Mouse (Mus musculus) layer of hippocampus, adult 18-20 months (tissue): Measurements from ENCODE around the gene Itgb3bp. TPM values are rescaled to one million over a fixed set of nuclear protein-coding genes. Genes with fewer than 3 reads are reported as not detected.

Experiments used
- DNase-seq, 2 experiments: peaks; one replicate each; pipeline ENCODE4 v3.0.0; 2022; ENCODE audit warnings: low spot score in 2 of 2
- total RNA-seq, 2 experiments: library from RNA; stranded (reverse); gene quantifications; 2 replicates each; pipeline ENCODE4 v1.2.3; 2021

Gene Itgb3bp
- total RNA-seq, 2 experiments from 2014 or later = 6.1 to 6.2 TPM

DNA sequence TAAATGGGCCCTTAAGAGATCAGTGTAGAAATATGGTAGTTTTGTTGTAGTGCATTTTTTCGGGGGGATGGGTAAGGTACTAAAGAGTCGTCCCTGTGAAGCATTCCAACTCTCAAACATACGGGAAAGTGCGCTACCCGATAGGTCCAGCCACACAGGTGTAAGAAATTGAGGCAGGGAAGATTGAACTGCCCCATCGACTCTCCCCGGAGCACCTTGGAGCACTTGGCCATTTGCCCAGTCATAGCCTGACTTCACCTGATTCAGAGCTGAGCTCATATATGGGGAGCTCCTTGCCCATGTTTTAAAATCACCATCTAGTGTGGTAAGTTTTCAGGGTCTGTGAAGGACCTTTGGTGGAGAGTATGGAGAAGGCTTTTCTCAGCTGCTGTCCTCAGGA, 5.2 kb upstream of the Itgb3bp start:
- no peak for DNase-seq

DNA sequence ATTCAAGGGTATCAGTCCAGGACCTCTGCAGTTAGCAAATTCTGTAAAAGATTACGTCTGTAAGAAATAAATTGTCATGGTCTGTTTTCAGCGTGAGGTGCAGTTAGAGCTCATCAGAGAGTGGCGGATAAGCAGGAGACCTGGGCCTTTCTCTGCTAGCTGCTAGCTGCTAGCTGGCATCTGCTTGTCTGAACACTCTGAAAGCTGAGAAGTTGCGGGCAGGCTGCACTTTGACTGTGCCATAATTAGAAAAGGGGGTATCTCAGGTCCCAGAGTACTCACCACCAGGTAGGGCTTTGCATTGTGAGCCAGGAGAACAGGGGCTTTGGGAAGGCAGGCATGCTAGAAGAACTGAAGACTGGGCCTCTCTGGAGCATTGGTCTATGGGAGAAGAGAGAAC, 2.2 kb upstream of the Itgb3bp start:
- DNase-seq = no peak

DNA sequence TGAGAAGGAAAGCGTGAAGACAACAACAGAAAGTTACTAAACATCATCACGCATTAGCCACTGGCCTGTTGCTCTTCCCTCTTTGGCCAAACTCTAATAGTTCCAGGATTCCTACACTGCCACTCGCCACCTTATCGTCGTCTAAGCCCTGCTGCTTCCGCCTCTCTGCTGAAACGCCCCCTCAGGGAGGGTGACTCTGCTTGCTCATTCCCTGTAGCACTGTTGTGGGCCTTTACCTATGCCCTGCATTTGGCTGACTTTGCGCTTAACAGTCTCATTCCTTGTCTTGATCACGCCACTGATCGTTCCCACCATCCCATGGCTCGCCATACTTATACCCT, 1.6 kb upstream of the Itgb3bp start:
- no peak for DNase-seq

DNA sequence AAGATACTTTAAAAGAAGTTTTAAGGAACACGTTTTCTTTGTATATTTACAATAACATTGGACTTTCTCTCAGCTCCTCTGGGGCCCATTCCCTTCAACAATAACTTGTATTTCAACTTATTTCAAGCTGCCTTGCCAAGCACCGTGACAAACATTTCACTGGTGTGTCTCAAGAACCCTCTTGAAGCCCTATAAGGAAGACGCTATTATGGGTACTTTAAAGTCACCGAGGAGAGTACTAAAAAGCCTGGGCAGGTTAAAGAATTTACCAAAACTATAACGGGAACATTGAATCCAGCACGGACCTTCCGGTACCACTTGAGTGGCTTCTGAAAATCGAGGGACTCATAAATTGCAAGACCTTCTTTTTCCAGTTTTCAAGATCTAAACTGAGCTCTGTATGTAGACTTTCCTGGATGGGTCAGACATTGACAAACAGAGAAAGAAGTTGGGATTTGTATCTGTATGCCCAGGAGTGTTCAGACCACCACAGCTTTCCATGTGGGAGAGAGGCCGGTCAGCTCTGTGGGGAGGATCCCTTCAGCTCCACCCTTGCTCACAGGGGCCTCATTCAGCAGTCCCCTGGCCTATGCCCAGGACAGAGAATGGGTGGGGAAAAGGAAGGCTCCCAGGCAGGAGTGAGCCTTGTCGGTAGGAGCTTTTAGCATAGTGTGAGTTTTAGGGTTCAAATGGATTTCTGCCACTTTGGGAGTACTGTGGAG, 1.1 kb upstream of the Itgb3bp start:
- DNase-seq = no peak

DNA sequence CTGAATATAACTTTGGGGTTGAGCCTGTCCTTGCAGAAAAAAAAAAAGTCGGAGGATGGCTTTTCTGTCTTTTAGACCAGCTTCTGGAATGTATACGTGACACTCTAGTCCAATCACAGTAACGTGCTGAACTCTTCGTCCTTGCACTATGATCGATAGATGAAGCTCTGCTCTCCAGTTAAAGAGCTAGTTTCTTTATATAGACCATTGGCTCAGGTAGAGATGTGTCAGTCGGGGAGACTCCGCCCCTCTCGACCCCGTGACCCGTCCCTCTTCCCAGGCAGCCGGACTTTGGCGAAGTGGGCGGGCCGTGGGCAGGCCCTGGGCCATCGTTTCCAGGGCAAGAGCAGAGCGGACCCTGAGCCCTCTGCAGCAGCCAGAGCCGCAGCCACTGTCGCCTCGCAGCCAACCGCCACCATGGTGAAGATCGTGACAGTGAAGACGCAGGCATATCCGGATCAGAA, 432 bp downstream of the Itgb3bp start, which contains the start of gene Pgm1:
Pgm1 (plus strand) TSS at position 266 of the 464 bp plus-strand sequence.
- peak in 1 of 2 experiments; percentile 58 for DNase-seq

DNA sequence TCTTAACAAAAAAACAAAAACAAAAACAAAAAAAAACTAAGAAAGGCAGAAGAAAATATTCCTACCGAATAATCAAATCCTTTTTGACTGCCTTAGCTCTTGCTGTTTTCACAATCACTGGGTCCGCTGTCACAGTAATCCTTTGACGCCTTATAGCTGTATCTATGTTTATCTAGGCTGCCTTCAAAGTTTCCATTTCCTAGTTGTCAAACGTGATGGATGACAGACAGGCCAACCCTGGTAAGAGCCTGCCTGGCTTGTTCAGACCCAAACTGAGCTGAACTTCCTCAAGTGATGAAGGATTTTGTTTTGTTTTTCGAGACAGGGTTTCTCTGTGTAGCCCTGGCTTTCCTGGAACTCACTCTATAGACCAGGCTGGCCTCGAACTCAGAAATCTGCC, 1.1 kb downstream of the Itgb3bp start:
- DNase-seq = no peak

DNA sequence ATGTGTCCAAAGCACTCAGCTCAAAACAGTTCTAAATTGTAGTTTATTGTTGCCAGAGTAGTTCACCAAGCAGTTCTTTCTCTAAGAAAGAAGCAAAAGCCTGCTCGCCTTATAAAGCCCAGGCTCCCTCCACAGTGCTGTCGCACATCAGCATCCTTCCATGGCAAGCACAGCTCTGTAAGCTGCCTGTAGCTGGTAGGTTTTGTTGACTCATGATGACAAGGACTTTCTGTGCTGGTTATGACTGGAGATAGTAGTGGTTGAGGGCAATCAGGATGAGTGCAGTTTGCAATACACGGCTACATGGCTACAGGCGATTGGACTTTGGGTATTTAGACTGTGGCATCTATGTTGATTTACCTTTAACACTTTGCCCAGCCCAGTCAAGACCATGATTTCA, 3.2 kb downstream of the Itgb3bp start:
- DNase-seq = no peak

DNA sequence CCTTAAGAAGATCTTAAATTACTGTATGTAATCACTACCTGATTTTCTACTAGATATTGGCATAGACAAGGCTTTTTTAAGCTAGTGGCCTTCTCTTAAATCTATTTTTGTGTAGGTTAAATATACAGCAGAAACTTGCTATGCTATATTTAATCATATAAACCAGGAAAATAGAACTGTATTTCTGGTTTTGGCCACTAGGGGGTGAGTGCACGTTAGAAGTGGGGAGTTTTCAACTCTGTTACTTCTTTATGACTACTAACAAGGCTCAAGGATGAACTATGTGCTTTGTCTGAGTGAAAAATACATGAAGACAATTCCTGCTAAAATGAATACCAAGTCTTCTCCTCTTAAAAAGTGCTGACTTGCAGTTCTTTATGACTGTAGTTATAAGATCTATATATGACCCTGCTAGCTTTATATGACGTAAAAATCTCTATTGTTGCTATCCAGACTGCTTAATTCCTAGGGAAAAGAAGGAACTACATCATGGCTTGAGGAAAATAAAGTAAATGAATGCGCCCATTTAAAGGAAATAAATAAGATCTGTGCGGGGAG, 15.6 kb downstream of the Itgb3bp start:
- DNase-seq = no peak

DNA sequence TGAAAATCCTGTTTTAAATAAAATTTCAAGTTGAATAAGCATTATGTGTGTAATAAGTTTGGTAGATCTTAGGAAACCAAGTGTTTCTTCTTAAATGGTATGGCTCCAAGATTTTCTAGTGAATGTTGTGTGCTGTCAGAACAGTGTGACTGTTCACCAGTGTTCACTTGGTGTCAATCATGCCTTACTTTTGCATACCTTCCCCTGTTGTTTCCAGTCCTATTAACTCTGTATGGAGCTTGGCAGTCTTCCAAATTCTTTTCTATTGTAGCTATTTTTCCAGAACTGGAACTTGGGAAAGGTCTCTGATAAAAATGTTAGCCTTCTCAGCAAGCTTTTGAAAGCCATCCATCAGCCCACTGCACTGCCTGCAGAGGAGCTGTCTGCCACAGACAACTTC, 47.2 kb downstream of the Itgb3bp start:
- no peak for DNase-seq

DNA sequence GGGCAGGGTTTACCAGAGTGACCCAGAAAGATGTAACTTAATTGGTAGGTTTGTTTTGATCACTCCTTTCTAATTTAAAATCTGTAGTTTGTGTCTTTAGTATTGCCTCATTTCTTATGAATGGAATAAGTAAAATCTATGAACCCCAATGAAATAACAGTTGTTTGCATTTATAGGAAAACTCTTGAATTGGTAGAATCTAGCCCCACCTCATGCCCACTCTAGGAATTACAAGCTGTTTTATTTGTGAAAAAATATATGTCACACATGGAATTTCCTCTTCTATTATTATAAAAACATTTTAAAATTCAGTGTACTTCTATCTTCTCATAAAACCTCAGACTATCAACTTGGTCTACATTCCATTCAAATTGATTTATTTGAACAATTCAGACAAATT, 47.7 kb downstream of the Itgb3bp start:
- DNase-seq = peak in 1 of 2 experiments; percentile 57

DNA sequence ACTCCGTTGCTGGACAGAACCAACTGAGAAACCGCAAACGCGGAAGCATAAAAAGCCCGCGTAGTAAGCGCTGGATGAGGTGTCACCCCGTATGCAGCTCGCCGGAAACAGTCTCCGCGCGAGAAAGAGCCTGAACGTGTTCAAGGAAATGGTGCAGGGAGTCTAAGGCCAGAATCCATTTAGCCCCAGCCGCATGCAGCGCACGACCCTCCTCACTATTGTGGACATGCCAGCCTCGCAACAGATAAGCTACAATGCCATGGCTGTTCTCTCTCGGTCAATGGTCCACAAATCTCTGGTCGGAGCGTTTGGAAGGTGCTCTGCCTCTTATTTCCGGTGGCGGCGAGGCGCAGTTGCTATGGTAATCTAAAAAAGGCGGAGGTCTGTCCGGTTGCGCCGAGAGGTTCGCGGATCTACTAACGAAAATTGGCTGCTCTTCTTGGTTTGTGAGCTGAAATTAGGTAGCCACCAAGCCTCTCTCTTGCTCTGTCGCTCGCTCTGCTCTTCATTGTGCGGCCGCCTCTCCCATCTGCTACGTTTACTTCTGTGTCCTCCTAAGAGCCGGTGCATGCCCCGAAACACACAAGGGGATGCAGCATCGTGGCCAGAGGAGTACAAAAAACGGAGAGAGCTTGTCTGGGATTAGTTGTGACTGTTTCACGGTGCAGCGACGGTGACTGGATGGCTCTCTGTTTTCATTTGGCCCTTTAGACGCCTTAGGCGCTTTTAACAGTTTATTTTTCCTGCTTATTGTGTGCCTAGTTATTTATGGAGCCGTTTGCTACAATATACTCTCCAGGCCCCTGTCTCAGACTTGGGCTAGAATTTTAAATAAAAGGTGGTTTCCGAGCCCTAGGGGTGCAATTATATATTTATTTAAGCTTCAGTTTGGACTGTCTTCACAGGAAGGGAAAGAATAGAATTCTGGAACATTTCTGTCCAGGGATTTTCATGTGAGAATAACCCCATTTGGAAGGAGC, 100.2 kb downstream of the Itgb3bp start, which contains the start of gene Efcab7:
Efcab7 (plus strand) TSS at position 105 of the 980 bp plus-strand sequence.
- peak; percentile 84 to 93 for DNase-seq

DNA sequence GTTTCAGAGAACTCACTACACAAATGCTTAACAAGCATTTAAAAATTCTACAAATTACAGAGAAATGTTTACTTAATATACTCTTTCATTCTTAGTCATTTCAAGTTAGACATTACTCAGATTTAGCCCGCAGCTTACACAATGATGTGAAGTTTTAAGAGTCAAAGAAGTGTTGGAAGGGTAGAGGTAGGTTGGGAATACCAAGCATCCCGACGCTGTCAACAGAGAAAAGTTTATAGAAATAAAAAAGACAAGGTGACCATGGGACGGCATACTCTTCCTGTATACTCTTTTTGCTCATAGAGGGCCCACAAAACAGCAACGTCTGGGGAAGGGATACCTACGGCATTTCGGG, 100.9 kb downstream of the Itgb3bp start:
- no peak for DNase-seq

DNA sequence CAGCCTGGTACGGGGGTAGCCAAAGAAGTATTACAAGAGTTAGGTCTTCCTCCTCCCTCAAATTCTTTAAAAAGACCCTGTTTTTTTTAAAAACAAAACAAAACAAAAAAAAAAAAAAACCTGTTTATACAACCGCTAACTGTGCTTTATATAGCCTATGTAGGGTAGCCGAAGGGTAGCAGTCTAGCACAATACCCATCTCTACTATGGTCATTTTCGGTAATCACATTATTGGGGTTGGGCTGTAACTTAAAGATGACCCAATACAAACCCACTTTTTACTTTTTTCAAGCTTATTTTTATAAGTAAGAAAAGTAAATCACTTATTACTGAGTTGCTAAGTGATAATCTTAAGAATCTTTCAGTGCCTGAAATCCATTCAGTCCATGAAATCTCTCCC, 101.3 kb downstream of the Itgb3bp start:
- no peak for DNase-seq

DNA sequence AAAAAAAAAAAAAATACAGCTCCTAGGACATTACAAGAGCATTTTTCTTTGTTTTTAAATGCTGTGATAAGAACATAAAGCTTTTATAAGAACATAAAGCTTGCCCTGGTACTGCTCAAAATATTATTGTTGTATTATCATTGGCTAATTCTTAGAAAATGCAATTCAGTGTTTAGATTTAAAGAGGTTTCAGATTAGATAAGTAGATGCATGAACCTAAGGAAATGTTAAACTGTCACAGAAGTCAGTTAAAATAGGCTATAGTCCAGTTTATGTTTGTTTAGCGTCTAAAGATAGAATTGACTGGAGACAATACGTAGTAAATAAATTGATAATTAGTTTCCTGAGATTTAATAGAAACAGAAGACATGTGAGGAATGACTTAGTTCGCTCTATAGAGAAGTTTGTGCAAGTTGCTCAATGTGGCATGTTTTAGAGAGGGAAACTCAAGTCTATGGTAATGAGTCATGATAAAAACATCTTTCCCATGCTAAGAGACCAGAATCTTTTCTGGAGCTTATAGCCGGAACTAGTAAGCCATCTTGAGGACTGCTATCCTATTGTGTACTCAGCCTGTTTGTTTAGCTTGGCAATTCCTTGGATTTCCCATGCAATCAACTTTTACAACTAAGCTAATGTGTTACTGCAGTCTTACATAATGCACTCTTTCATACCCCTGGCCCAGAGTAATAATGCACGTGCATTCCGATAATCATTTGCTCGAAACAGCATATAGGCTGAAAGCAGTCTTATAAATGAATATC, 112.7 kb downstream of the Itgb3bp start:
- DNase-seq = no peak

DNA sequence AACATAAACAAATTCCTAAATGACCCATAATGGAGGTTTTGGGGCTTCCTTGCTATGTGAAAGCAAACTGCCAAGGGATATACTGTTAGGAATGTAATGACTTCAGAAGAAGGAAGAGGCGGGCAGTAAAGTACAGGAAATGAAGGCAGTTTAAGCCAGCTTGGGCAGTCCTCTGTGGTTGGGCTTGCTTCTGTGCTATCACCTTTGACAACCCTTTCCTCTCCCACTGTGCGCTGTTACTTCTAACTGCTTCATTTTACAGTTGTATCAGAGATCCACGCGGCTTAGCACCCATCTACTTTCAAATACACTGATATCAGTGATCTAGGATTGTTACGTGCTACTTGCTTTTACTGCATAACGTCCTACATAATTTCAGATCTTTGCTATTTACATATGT, 137.2 kb downstream of the Itgb3bp start:
- no peak for DNase-seq

DNA sequence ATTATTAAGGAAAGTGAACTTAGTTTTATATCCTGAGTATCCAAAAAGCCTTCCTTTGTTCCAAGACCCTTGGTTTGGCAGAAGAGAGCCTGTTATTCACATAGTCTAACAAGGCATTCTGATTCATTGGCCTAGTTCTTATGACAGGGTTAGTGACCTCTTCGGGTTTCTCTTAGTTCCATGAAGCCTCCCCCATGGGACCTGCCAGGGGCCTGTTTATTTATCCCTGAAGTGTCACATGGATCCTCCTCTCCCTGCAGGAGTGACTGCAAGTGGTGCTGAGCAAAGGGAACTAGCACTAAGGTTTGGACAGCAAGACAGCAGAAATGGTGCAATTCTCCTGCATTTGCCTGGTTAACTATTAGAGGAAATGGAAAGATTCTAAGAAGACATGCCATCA, 156.6 kb downstream of the Itgb3bp start:
- no peak for DNase-seq

DNA sequence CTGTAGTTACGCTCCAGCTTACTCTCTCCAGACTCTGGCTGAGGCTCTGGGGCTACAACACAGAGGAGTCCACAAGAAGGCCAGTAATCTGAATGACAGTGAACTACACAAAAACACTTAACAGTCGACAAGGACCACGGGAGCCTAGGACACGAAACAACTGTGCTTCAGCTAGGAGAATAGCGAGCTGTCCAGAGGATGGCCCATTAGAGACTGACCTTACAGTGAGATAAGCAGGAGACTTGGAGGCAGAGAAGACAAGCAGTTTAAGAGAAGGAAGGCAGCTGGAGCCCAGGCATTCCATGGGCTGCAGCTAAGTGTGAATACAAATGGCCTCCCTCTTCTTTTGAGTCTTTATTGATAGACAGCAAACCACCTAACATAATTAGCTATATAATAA, 159.1 kb downstream of the Itgb3bp start:
- DNase-seq = no peak

DNA sequence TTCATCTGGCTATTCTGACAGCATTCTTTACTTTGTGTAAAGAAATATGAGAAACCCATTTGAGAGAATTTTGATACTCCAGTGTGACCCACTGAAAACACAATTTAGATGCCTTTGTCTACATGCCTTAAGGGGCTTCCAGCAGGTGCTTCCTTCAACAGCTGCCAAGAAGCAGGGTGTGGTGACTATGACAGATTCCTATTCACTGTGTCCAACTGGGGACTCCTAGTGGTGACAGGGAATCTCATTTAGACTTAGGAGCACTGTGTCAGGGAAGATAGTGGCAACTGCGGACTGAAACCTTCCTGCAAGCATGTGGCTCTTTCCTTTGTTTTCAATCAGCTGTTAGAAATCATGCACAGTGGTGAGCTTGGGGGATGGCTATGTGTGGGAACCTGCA, 162.9 kb downstream of the Itgb3bp start:
- DNase-seq = peak in 1 of 2 experiments; percentile 23

DNA sequence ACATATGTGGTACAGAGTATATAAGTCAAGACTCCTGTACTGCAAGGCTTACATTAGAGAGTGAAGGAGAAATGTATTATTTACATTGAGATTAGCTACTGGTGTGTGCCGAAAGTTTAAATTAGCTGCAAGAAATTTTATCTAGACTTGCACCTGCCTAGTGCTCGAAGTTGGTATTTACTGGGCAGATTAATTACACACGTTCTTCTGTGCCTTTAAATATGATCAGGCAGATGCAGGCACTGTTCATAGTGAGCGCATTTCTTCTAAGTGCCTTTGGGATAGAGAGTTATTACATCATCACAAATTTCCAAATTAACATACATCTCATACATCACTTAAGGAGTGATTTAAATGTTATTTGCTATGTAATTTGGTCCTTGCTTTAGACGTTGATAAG, 163.3 kb downstream of the Itgb3bp start:
- DNase-seq = no peak

DNA sequence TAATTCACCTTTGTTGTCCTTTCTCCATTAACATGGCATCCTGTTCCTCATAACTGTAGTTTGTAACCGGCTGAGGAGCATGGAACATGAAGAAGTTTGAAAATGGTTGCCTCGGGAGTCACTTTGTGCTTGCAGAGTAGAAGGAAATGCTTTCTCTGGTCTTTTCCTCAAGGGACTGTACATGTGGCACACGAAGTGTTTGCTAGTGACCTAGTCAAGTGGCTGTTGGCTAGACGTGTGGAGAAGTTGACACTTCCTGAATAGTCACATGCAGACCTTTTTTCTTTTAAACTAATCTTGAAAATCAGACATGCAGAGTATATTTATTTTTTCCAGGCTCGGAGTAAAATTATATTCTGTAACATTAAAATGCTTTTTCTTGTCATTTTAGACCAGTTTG, 177.2 kb downstream of the Itgb3bp start:
- DNase-seq = no peak

DNA sequence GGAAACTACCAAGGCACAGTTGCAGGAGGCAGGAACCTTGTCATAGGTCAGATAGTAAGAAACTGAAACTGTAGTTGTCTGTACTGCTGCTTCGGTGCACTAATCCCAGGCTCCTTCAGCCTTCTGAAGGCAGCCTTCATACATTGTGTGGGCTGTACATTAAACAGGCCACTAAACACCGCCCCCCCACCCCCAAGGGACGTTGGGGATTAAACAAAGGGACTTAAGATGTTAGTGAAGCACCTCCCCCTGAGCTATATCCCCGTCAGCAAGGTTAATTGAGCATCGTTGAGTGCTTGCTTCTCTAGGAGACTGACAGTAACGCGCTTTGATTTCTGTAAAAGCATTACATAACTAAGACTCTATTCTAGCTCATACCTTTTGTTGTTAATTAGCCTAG, 189.8 kb downstream of the Itgb3bp start:
- DNase-seq = no peak
